9 mouse cellular contexts compared by ENCODE assay signal in the genomic region with DNA sequence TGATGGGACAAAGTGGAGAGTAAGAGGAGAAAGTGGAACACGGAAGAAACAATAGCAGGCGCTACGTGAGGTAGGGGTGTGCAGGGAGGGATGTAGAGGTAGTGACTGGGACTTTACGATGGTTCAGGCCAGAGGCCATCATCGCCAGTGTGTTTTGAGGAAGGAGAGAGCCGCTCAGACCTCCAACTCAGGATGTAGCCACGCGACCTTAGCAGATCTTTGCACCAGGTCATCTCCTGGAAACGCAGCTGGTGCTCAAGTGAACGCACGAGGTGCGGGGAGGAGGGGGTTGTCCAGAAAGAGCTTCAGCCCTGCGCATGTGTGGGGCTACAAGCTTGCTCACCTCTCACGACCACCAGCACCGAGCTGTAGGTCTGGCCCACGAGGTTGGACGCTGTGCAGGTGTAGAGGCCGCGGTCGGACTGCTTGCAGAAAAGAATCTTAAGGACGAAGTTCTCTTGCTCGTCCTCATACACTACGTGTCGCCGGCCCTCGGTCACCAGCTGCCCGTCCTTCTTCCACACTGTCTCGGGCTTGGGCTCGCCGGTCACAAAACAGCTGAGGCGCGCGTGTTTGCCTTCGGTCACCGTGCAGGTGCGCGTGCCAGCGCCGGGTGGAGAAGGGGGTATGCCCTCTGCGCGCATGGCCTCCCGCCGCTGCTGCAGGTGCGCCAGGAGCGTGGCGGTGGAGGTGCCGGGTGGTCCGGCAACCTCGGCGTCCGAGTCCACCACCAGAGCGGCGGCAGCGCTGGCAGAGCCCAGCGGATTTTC. TPM values are rescaled to one million over a fixed set of nuclear protein-coding genes. Genes with fewer than 3 reads are reported as not detected.
DNase-seq lines count a peak whose midpoint lies in the region; ATAC-seq and TF ChIP-seq lines count a peak whose summit lies in the region.
"Had no signal": no experiment of that assay in that cellular context is flagged by ENCODE, and none has a peak within 500 bp of the region (broad histone marks: within the 10 kb centered on the region; RNA-seq: fewer than 3 reads in every experiment).

No protein-coding gene starts in this region.

- H3K4me1 ChIP-seq in heart, embryonic 10.5 days: peaks cover 67% of the 10 kb centered on the region
- peaks cover 0 to 6% of the 10 kb centered on the region in 2 experiments; a peak in 1 of 4 replicates for H3K4me1 ChIP-seq in ES-E14 (ENCODE audit: control insufficient read depth in 2 of 2, insufficient read depth in 2 of 2, low read length in 2 of 2, poor library complexity in 1 of 2)
- peaks cover 30% of the 10 kb centered on the region for H3K4me1 ChIP-seq in heart, postnatal 0 days (ENCODE audit: control insufficient read depth, insufficient read depth)
- H3K4me1 ChIP-seq in midbrain, embryonic 13.5 days (replicated peaks): peaks cover 8% of the 10 kb centered on the region

- peaks cover 63% of the 10 kb centered on the region for H3K36me3 ChIP-seq in heart, embryonic 10.5 days
- H3K36me3 ChIP-seq in ES-E14 (ENCODE audit: control insufficient read depth, insufficient read depth, low read length, poor library complexity, severe bottlenecking): no peaks in the 10 kb centered on the region
- peaks cover 44% of the 10 kb centered on the region for H3K36me3 ChIP-seq in heart, postnatal 0 days (replicated peaks; ENCODE audit: control insufficient read depth, insufficient read depth, low read length)
- H3K36me3 ChIP-seq in midbrain, embryonic 13.5 days: no peaks in the 10 kb centered on the region

- no peak for ATAC-seq in heart, postnatal 0 days (ENCODE audit: insufficient read depth, low read depth)
- no peak for ATAC-seq in midbrain, embryonic 13.5 days

- H3K27me3 ChIP-seq in heart, embryonic 10.5 days (ENCODE audit: insufficient read depth, poor library complexity, severe bottlenecking): peaks cover 69% of the 10 kb centered on the region
- peaks cover 21% of the 10 kb centered on the region for H3K27me3 ChIP-seq in heart, postnatal 0 days (ENCODE audit: control insufficient read depth, insufficient read depth, low read length)
- peaks cover 64% of the 10 kb centered on the region for H3K27me3 ChIP-seq in midbrain, embryonic 13.5 days

- peak overlapping the region; percentile 5; the same call in 1 of the 2 replicates for H3K9ac ChIP-seq in ES-E14 (ENCODE audit: insufficient read depth, low read depth, low read length, poor library complexity, severe bottlenecking)
- H3K9ac ChIP-seq in heart, postnatal 0 days (replicated peaks; ENCODE audit: low read depth, low read length): no peak overlapping the region
- H3K9ac ChIP-seq in midbrain, embryonic 13.5 days (replicated peaks): no peak overlapping the region

- H3K4me3 ChIP-seq in heart, embryonic 10.5 days: peak overlapping the region; percentile 48
- H3K4me3 ChIP-seq in ES-E14 (ENCODE audit: insufficient read depth in 1 of 2, low read depth in 1 of 2, low read length in 2 of 2, poor library complexity in 1 of 2, severe bottlenecking in 1 of 2): peak overlapping the region; percentile 46 to 59; a peak in 3 of 4 replicates
- H3K4me3 ChIP-seq in heart, postnatal 0 days (ENCODE audit: low read depth, low read length): 0 out of 2 replicates have a peak overlapping the region, but pooled peaks have one; percentile 11
- peak overlapping the region; percentile 32 for H3K4me3 ChIP-seq in midbrain, embryonic 13.5 days (replicated peaks)

- no peaks in the 10 kb centered on the region for H3K9me3 ChIP-seq in heart, embryonic 10.5 days
- no peaks in the 10 kb centered on the region for H3K9me3 ChIP-seq in ES-E14 (ENCODE audit: control insufficient read depth, insufficient read depth, low read depth, low read length)
- no peaks in the 10 kb centered on the region for H3K9me3 ChIP-seq in heart, postnatal 0 days (replicated peaks; ENCODE audit: control insufficient read depth, low read length)
- H3K9me3 ChIP-seq in midbrain, embryonic 13.5 days: no peaks in the 10 kb centered on the region

- peak overlapping the region; percentile 64 for H3K27ac ChIP-seq in heart, embryonic 10.5 days
- no peak overlapping the region for H3K27ac ChIP-seq in ES-E14 (ENCODE audit: insufficient read depth, low read depth, low read length, poor library complexity, severe bottlenecking)
- no peak overlapping the region for H3K27ac ChIP-seq in heart, postnatal 0 days (ENCODE audit: low read depth)
- H3K27ac ChIP-seq in midbrain, embryonic 13.5 days: no peak overlapping the region

- TF ChIP-seq CTCF in heart, postnatal 0 days (IDR thresholded peaks at IDR 0.05; ENCODE audit: low read depth): no peak

- WGBS in heart, embryonic 10.5 days: 16% methylated on average over 55 of the region's 55 CpGs
- 35% methylated on average over 55 of the region's 55 CpGs for WGBS in heart, postnatal 0 days
- WGBS in midbrain, embryonic 13.5 days: 9% methylated on average over 55 of the region's 55 CpGs

- no peak for TF ChIP-seq EP300 in heart, postnatal 0 days (IDR thresholded peaks at IDR 0.05; ENCODE audit: low read depth)

- in situ Hi-C loops in ES-E14 (cut with MboI; ENCODE audit: low sequenced_read_pairs in 2 of 2, unreplicated experiment in 2 of 2): no loop called here

- DNase-seq in heart, embryonic 10.5 days (ENCODE audit: low spot score): no peak
- DNase-seq in heart, adult 8-10 months (ENCODE audit: low spot score): no peak
- no peak for DNase-seq in ES-E14 (ENCODE audit: low read depth, low spot score)
- DNase-seq in heart, postnatal 0 days (ENCODE audit: low spot score): no peak
- no peak for DNase-seq in spleen, postnatal 10 days (ENCODE audit: low spot score in 2 of 2)
- no peak for DNase-seq in frontal cortex, postnatal 36 days (ENCODE audit: low spot score in 2 of 2)
- DNase-seq in gastrocnemius, postnatal 25 days: no peak
- DNase-seq: thymus, postnatal 14 days had no signal

- H3K4me2 ChIP-seq in heart, postnatal 0 days (ENCODE audit: low read depth, low read length): peak overlapping the region; percentile 76
- H3K4me2 ChIP-seq in midbrain, embryonic 13.5 days (replicated peaks): peak overlapping the region; percentile 49

TF ChIP-seq in ES-E14, 5 proteins besides CTCF, POLR2A, EP300 and RAD21:
- TF ChIP-seq CHD2 (IDR thresholded peaks at IDR 0.05; ENCODE audit: low read depth, low read length) (no peak), MAFK (IDR thresholded peaks at IDR 0.05; ENCODE audit: insufficient read depth, low read depth, low read length) (no peak), HCFC1 (IDR thresholded peaks at IDR 0.05; ENCODE audit: borderline replicate concordance, insufficient read depth, low read length) (no peak), ZC3H11A (IDR thresholded peaks at IDR 0.05; ENCODE audit: borderline replicate concordance, low read depth, low read length) (no peak), ZNF384 (IDR thresholded peaks at IDR 0.05; ENCODE audit: low read depth, low read length) (no peak)
TF ChIP-seq in ES-E14: peak in this region for 0.

RNA-seq across cellular contexts. Expression of gene Obscn, which starts 1.0 kb away (rescaled TPM):
- 20.6 and 36.7 TPM in 2 replicates for polyA plus RNA-seq in heart, embryonic 10.5 days (2016; fragmentation: Nextera tagmentation; extraction: Ambion mirVana)
- total RNA-seq in heart, adult 8-10 months (2022): 1,000 to 10,000 TPM in 1 of 4 experiments, 100 to 1,000 TPM in 3; 788 to 1,002 (median 896) TPM
- 0.36 and 0.58 TPM in 2 replicates for total RNA-seq in ES-E14 (2012; rRNA removed)
- total RNA-seq in heart, postnatal 0 days (2014; rRNA removed; ENCODE audit: low replicate concordance): 225 and 245 TPM in 2 replicates
- 106 and 107 TPM in 2 replicates for polyA plus RNA-seq in heart, postnatal 0 days (2015; fragmentation: Nextera tagmentation; extraction: Ambion mirVana)
- polyA plus RNA-seq in midbrain, embryonic 13.5 days (2015; fragmentation: Nextera tagmentation; extraction: Ambion mirVana): 0.04 and 0.08 TPM in 2 replicates
- total RNA-seq in gastrocnemius, postnatal 25 days (2021): 1,000 to 10,000 TPM; 1,440 to 1,520 TPM

RNA-seq across cellular contexts. Expression of gene Iba57, which starts 28.3 kb away (rescaled TPM):
- polyA plus RNA-seq in heart, embryonic 10.5 days (2016; fragmentation: Nextera tagmentation; extraction: Ambion mirVana): 7.8 and 9.2 TPM in 2 replicates
- total RNA-seq in heart, adult 8-10 months (2022): 10 to 100 TPM; 14.8 to 21.8 (median 19.4) TPM
- total RNA-seq in ES-E14 (2012; rRNA removed): 3.2 and 4.7 TPM in 2 replicates
- 10.2 and 12.4 TPM in 2 replicates for total RNA-seq in heart, postnatal 0 days (2014; rRNA removed; ENCODE audit: low replicate concordance)
- polyA plus RNA-seq in heart, postnatal 0 days (2015; fragmentation: Nextera tagmentation; extraction: Ambion mirVana): 10.7 and 11.0 TPM in 2 replicates
- polyA plus RNA-seq in midbrain, embryonic 13.5 days (2015; fragmentation: Nextera tagmentation; extraction: Ambion mirVana): 7.2 and 7.6 TPM in 2 replicates
- 1 to 10 TPM; 7.3 to 9.3 TPM for total RNA-seq in gastrocnemius, postnatal 25 days (2021)

RNA-seq across cellular contexts. Expression of gene Gjc2, which starts 47.8 kb away (rescaled TPM):
- not detected in 2 replicates for polyA plus RNA-seq in heart, embryonic 10.5 days (2016; fragmentation: Nextera tagmentation; extraction: Ambion mirVana)
- under 1 TPM; 0.62 to 0.82 (median 0.63) TPM for total RNA-seq in heart, adult 8-10 months (2022)
- total RNA-seq in ES-E14 (2012; rRNA removed): 0.26 TPM in 1 of 2 replicates, not detected in the other
- total RNA-seq in heart, postnatal 0 days (2014; rRNA removed; ENCODE audit: low replicate concordance): 0.08 and 0.12 TPM in 2 replicates
- 0.63 and 0.75 TPM in 2 replicates for polyA plus RNA-seq in heart, postnatal 0 days (2015; fragmentation: Nextera tagmentation; extraction: Ambion mirVana)
- 0.35 TPM in 1 of 2 replicates, not detected in the other for polyA plus RNA-seq in midbrain, embryonic 13.5 days (2015; fragmentation: Nextera tagmentation; extraction: Ambion mirVana)
- total RNA-seq in gastrocnemius, postnatal 25 days (2021): under 1 TPM; 0.33 to 0.48 TPM

RNA-seq across cellular contexts. Expression of gene Guk1, which starts 56.8 kb away (rescaled TPM):
- polyA plus RNA-seq in heart, embryonic 10.5 days (2016; fragmentation: Nextera tagmentation; extraction: Ambion mirVana): 127 and 152 TPM in 2 replicates
- total RNA-seq in heart, adult 8-10 months (2022): 100 to 1,000 TPM; 112 to 142 (median 128) TPM
- 188 and 238 TPM in 2 replicates for total RNA-seq in ES-E14 (2012; rRNA removed)
- total RNA-seq in heart, postnatal 0 days (2014; rRNA removed; ENCODE audit: low replicate concordance): 47.5 and 60.3 TPM in 2 replicates
- polyA plus RNA-seq in heart, postnatal 0 days (2015; fragmentation: Nextera tagmentation; extraction: Ambion mirVana): 138 and 146 TPM in 2 replicates
- polyA plus RNA-seq in midbrain, embryonic 13.5 days (2015; fragmentation: Nextera tagmentation; extraction: Ambion mirVana): 155 and 159 TPM in 2 replicates
- total RNA-seq in gastrocnemius, postnatal 25 days (2021): 10 to 100 TPM; 18.7 to 24.5 TPM

Comparison
In these comparisons a context has a peak if more than half of its experiments do, and no peak if none do; other contexts are left out.
1. RNA of gene Obscn, which starts 1.0 kb away (total RNA-seq): 1,440 to 1,520 TPM in gastrocnemius, postnatal 25 days, 788 to 1,002 TPM in heart, adult 8-10 months and 225 to 245 TPM in heart, postnatal 0 days; 0.36 to 0.58 TPM in ES-E14; every median in the first group is over 100 times any median in the second.
2. Peak in every context shown above with its lines, with median percentiles within 50 percentile points of each other: H3K4me3 ChIP-seq.